Mouse (Mus musculus): Measurements from ENCODE around the gene Map3k13. TPM values are rescaled to one million over a fixed set of nuclear protein-coding genes. Genes with fewer than 3 reads are reported as not detected.

The Map3k13 gene
- polyA plus RNA-seq, 1 experiment from 2014 or later, result 5.7 TPM

- no peak for ATAC-seq
- no peaks in the 10 kb centered on the region for H3K27me3 ChIP-seq (replicated peaks; ENCODE audit: control insufficient read depth, insufficient read depth, low read length)
- H3K36me3 ChIP-seq (ENCODE audit: control insufficient read depth, insufficient read depth), result no peaks in the 10 kb centered on the region
- no peaks in the 10 kb centered on the region for H3K4me1 ChIP-seq (replicated peaks; ENCODE audit: control insufficient read depth, insufficient read depth, low read length)
- WGBS, result 85% methylated on average over 3 of the region's 3 CpGs
- H3K9me3 ChIP-seq (ENCODE audit: control insufficient read depth, low read length), result no peaks in the 10 kb centered on the region
- no peak overlapping the region for H3K27ac ChIP-seq (ENCODE audit: low read length)
- H3K9ac ChIP-seq (replicated peaks; ENCODE audit: low read depth, low read length), result no peak overlapping the region
- no peak overlapping the region for H3K4me3 ChIP-seq (replicated peaks; ENCODE audit: low read length)
- no peak overlapping the region for H3K4me2 ChIP-seq (ENCODE audit: low read length)
These were observed 171.4 kb downstream of the Map3k13 start for GRCm38 (mm10) chr16:21965576-21965975.

- H3K4me1 ChIP-seq (replicated peaks; ENCODE audit: control insufficient read depth, insufficient read depth, low read length), result no peaks in the 10 kb centered on the region
- H3K36me3 ChIP-seq (ENCODE audit: control insufficient read depth, insufficient read depth), result no peaks in the 10 kb centered on the region
- H3K9ac ChIP-seq (replicated peaks; ENCODE audit: low read depth, low read length), result no peak overlapping the region
- no peak overlapping the region for H3K4me3 ChIP-seq (replicated peaks; ENCODE audit: low read length)
- ATAC-seq, result no peak
- no peak overlapping the region for H3K27ac ChIP-seq (ENCODE audit: low read length)
- H3K27me3 ChIP-seq (replicated peaks; ENCODE audit: control insufficient read depth, insufficient read depth, low read length), result no peaks in the 10 kb centered on the region
- H3K9me3 ChIP-seq (ENCODE audit: control insufficient read depth, low read length), result no peaks in the 10 kb centered on the region
- no peak overlapping the region for H3K4me2 ChIP-seq (ENCODE audit: low read length)
- 92% methylated on average over 4 of the region's 5 CpGs for WGBS
These were observed 175.7 kb downstream of the Map3k13 start for GRCm38 (mm10) chr16:21969874-21970273.

GRCm38 (mm10) chr16:21970536-21970935, 176.4 kb downstream of the Map3k13 start:
- H3K9me3 ChIP-seq (ENCODE audit: control insufficient read depth, low read length), result no peaks in the 10 kb centered on the region
- no peak overlapping the region for H3K4me2 ChIP-seq (ENCODE audit: low read length)
- H3K27me3 ChIP-seq (replicated peaks; ENCODE audit: control insufficient read depth, insufficient read depth, low read length), result no peaks in the 10 kb centered on the region
- no peaks in the 10 kb centered on the region for H3K36me3 ChIP-seq (ENCODE audit: control insufficient read depth, insufficient read depth)
- no peak overlapping the region for H3K4me3 ChIP-seq (replicated peaks; ENCODE audit: low read length)
- ATAC-seq, result no peak
- no peaks in the 10 kb centered on the region for H3K4me1 ChIP-seq (replicated peaks; ENCODE audit: control insufficient read depth, insufficient read depth, low read length)
- 89% methylated on average over 6 of the region's 6 CpGs for WGBS
- H3K27ac ChIP-seq (ENCODE audit: low read length), result no peak overlapping the region
- no peak overlapping the region for H3K9ac ChIP-seq (replicated peaks; ENCODE audit: low read depth, low read length)

GRCm38 (mm10) chr16:21971446-21971845, 177.3 kb downstream of the Map3k13 start:
- WGBS, result 53% methylated on average over 4 of the region's 4 CpGs

GRCm38 (mm10) chr16:21976203-21976602, 182.1 kb downstream of the Map3k13 start:
- no peaks in the 10 kb centered on the region for H3K27me3 ChIP-seq (replicated peaks; ENCODE audit: control insufficient read depth, insufficient read depth, low read length)
- peak overlapping the region; percentile 11 for H3K4me2 ChIP-seq (ENCODE audit: low read length)
- peak overlapping the region; percentile 37 for H3K9ac ChIP-seq (replicated peaks; ENCODE audit: low read depth, low read length)
- peaks cover 3% of the 10 kb centered on the region; the same call in 1 of the 2 replicates for H3K4me1 ChIP-seq (replicated peaks; ENCODE audit: control insufficient read depth, insufficient read depth, low read length)
- H3K9me3 ChIP-seq (ENCODE audit: control insufficient read depth, low read length), result no peaks in the 10 kb centered on the region
- H3K4me3 ChIP-seq (replicated peaks; ENCODE audit: low read length), result no peak overlapping the region; the same call in 1 of the 2 replicates
- 2% methylated on average over 16 of the region's 16 CpGs for WGBS
- no peak overlapping the region for H3K27ac ChIP-seq (ENCODE audit: low read length)
- no peaks in the 10 kb centered on the region for H3K36me3 ChIP-seq (ENCODE audit: control insufficient read depth, insufficient read depth)
- ATAC-seq, result no peak

More at GRCm38 (mm10) chr16:21971446-21971845, 177.3 kb downstream of the Map3k13 start:
- Histone ChIP-seq H3K27ac (ENCODE audit: low read length) (no peak overlapping the region), H3K4me1 (replicated peaks; ENCODE audit: control insufficient read depth, insufficient read depth, low read length) (peaks cover 3% of the 10 kb centered on the region; the same call in 1 of the 2 replicates), H3K36me3 (ENCODE audit: control insufficient read depth, insufficient read depth) (no peaks in the 10 kb centered on the region), H3K9ac (replicated peaks; ENCODE audit: low read depth, low read length) (no peak overlapping the region), H3K4me2 (ENCODE audit: low read length) (no peak overlapping the region), H3K27me3 (replicated peaks; ENCODE audit: control insufficient read depth, insufficient read depth, low read length) (no peaks in the 10 kb centered on the region), H3K9me3 (ENCODE audit: control insufficient read depth, low read length) (no peaks in the 10 kb centered on the region), H3K4me3 (replicated peaks; ENCODE audit: low read length) (no peak overlapping the region)
- ATAC-seq, result no peak

- Histone ChIP-seq H3K27ac (ENCODE audit: low read length) (no peak overlapping the region), H3K9me3 (ENCODE audit: control insufficient read depth, low read length) (no peaks in the 10 kb centered on the region), H3K4me1 (replicated peaks; ENCODE audit: control insufficient read depth, insufficient read depth, low read length) (peaks cover 3% of the 10 kb centered on the region; the same call in 1 of the 2 replicates), H3K4me2 (ENCODE audit: low read length) (no peak overlapping the region), H3K27me3 (replicated peaks; ENCODE audit: control insufficient read depth, insufficient read depth, low read length) (no peaks in the 10 kb centered on the region), H3K36me3 (ENCODE audit: control insufficient read depth, insufficient read depth) (no peaks in the 10 kb centered on the region), H3K9ac (replicated peaks; ENCODE audit: low read depth, low read length) (no peak overlapping the region), H3K4me3 (replicated peaks; ENCODE audit: low read length) (no peak overlapping the region)
- no peak for ATAC-seq
- WGBS, result 84% methylated on average over 5 of the region's 5 CpGs
These were observed 183.2 kb downstream of the Map3k13 start for GRCm38 (mm10) chr16:21977347-21977746.

Other genes with a start within 250 kb of the Map3k13 start
- gene 2510009E07Rik, start 99.7 kb upstream of the Map3k13 start, polyA plus RNA-seq (2015; fragmentation: Nextera tagmentation; extraction: Ambion mirVana), result 43.0 and 43.9 TPM in 2 replicates
- 0.83 and 1.1 TPM in 2 replicates for gene Ehhadh, start 6.5 kb upstream of the Map3k13 start, polyA plus RNA-seq (2015; fragmentation: Nextera tagmentation; extraction: Ambion mirVana)
- 25.9 and 29.4 TPM in 2 replicates for gene Tmem41a, start 153.2 kb downstream of the Map3k13 start, polyA plus RNA-seq (2015; fragmentation: Nextera tagmentation; extraction: Ambion mirVana)
- 0.43 and 1.1 TPM in 2 replicates for gene Liph, start 201.3 kb downstream of the Map3k13 start, polyA plus RNA-seq (2015; fragmentation: Nextera tagmentation; extraction: Ambion mirVana)
- gene Senp2, start 215.1 kb downstream of the Map3k13 start, polyA plus RNA-seq (2015; fragmentation: Nextera tagmentation; extraction: Ambion mirVana), result 50.6 and 51.2 TPM in 2 replicates